Mouse (Mus musculus) liver, postnatal 0 days (tissue): ENCODE results near the gene Npsr1. TPM values are rescaled to one million over a fixed set of nuclear protein-coding genes. Genes with fewer than 3 reads are reported as not detected.

Source experiments
- ATAC-seq: fragments of 200-750 bp; cut with Nextera tagmentation; 2 replicates; pipeline ENCODE4 v1.8.0; 2017; ENCODE audit warnings: mild to moderate bottlenecking, moderate library complexity
- DNase-seq: peaks from one replicate; pipeline ENCODE4 v3.0.0-alpha.2; 2016
- H3K27ac ChIP-seq: fragments of 300-500 bp; sonication (generic); 2 replicates; pipeline ENCODE4 v1.5.1; 2014; ENCODE audit warnings: antibody characterized with exemption, moderate library complexity, mild to moderate bottlenecking, low read depth
- H3K27me3 ChIP-seq: fragments of 300-500 bp; sonication (generic); 2 replicates; pipeline ENCODE4 v1.6.1; 2014; ENCODE audit warnings: low read length, control low read depth, mixed read lengths; ENCODE audit not compliant: insufficient read depth
- H3K36me3 ChIP-seq: fragments of 300-500 bp; sonication (generic); replicated peaks from 2 replicates; pipeline ENCODE4 v1.6.1; 2014; ENCODE audit warnings: mild to moderate bottlenecking, control low read depth, low read length, moderate library complexity, mixed read lengths; ENCODE audit not compliant: insufficient read depth
- H3K4me1 ChIP-seq: fragments of 300-500 bp; sonication (generic); 2 replicates; pipeline ENCODE4 v1.6.1; 2014; ENCODE audit warnings: antibody characterized with exemption, mild to moderate bottlenecking, control low read depth; ENCODE audit not compliant: insufficient read depth
- H3K4me2 ChIP-seq: fragments of 300-500 bp; sonication (generic); 2 replicates; pipeline ENCODE4 v1.6.1; 2014; ENCODE audit warnings: low read depth, mild to moderate bottlenecking, low read length, moderate library complexity, mixed read lengths
- H3K4me3 ChIP-seq: fragments of 300-500 bp; sonication (generic); 2 replicates; pipeline ENCODE4 v1.5.1; 2014; ENCODE audit warnings: low read depth, low read length
- H3K9ac ChIP-seq: fragments of 300-500 bp; sonication (generic); replicated peaks from 2 replicates; pipeline ENCODE4 v1.6.1; 2014; ENCODE audit warnings: mild to moderate bottlenecking, moderate library complexity
- H3K9me3 ChIP-seq: fragments of 300-500 bp; sonication (generic); 2 replicates; pipeline ENCODE4 v1.6.1; 2016; ENCODE audit warnings: mild to moderate bottlenecking, control low read depth, low read length, mixed read lengths
- CTCF ChIP-seq: sonication (generic); IDR thresholded peaks from 2 replicates; pipeline ENCODE4 v1.5.1; 2016; ENCODE audit warnings: antibody characterized with exemption, low read depth
- EP300 ChIP-seq: IDR thresholded peaks from 2 replicates; pipeline ENCODE4 v1.6.1; 2016; ENCODE audit warnings: antibody characterized with exemption, low read depth, mild to moderate bottlenecking
- WGBS: fragments of 180-500 bp; shearing (Covaris S2); extraction: QIAGEN DNeasy Blood & Tissue Kit; methylation state at CpG from one replicate; pipeline ENCODE4 v1.1.7; 2014; ENCODE audit not compliant: insufficient replicate concordance; 5-methylcytosine and 5-hydroxymethylcytosine counted together
- polyA plus RNA-seq: library from polyadenylated mRNA; unstranded; fragments of >200 nt; fragmentation: Nextera tagmentation; extraction: Ambion mirVana; gene quantifications from 2 replicates; pipeline ENCODE4 v1.2.1, GENCODE M21; 2015

Gene Npsr1
- polyA plus RNA-seq: not detected in 2 replicates

DNA sequence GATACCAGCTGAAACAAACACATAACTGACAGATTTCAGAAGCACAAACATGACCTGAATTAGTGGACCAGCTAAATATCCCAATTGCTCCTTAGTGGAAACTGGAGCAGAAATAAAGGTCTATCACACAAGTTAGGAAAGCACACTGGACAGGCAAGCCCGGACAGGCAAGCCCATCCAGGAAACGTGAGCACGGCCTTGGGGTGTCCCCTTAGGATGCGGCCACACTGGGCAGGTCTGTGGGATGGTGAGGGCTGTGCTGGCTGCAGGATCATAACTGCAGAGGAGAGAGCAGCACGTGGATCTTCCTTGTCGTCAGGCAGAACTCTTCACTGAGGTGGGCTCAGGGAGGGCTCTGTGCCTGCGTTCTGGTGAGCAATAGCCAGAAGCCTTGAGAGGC, at the start of gene Npsr1:
Npsr1 (plus strand) TSS at position 301 of the 400 bp plus-strand sequence.
- 54% methylated on average over 7 of the region's 7 CpGs for WGBS
- no peaks in the 10 kb centered on the region for H3K9me3 ChIP-seq
- no peak for TF ChIP-seq EP300
- TF ChIP-seq CTCF: no peak
- ATAC-seq (no peak), DNase-seq (no peak)
- no peak within 1 kb of the TSS for H3K4me3 ChIP-seq
- H3K36me3 ChIP-seq: no peaks in the 10 kb centered on the region
- no peaks in the 10 kb centered on the region for H3K4me1 ChIP-seq
- H3K27me3 ChIP-seq: no peaks in the 10 kb centered on the region
- no peak within 1 kb of the TSS for H3K9ac ChIP-seq
- no peak within 1 kb of the TSS for H3K27ac ChIP-seq
- no peak within 1 kb of the TSS for H3K4me2 ChIP-seq

DNA sequence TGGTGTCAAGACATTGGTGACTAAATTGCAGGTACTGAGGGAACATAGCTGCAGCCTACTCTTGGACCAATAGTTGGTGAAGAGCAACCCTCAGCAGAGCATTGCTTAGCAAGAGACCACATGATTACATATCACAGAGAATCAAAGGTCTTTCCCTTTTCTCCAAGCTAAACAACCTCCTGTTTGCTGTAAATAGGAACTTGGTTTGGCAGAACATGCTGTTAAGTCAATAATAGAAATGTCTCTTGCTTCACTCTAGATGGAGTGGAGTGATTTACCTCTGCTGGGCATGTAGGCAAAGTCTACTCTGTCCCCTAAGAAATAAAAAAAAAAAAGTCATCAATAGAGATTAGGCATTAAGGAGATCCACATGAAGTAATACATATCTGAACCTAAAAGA, 46.3 kb upstream of the Npsr1 start:
- H3K27ac ChIP-seq: peak overlapping the region; percentile 34
- ATAC-seq (peak; percentile 97), DNase-seq (no peak)
- no peak overlapping the region for H3K4me2 ChIP-seq
- H3K9ac ChIP-seq: no peak overlapping the region
- no peaks in the 10 kb centered on the region for H3K4me1 ChIP-seq
- H3K36me3 ChIP-seq: no peaks in the 10 kb centered on the region
- H3K9me3 ChIP-seq: no peaks in the 10 kb centered on the region
- H3K4me3 ChIP-seq: no peak overlapping the region
- TF ChIP-seq CTCF: no peak
- H3K27me3 ChIP-seq: no peaks in the 10 kb centered on the region

DNA sequence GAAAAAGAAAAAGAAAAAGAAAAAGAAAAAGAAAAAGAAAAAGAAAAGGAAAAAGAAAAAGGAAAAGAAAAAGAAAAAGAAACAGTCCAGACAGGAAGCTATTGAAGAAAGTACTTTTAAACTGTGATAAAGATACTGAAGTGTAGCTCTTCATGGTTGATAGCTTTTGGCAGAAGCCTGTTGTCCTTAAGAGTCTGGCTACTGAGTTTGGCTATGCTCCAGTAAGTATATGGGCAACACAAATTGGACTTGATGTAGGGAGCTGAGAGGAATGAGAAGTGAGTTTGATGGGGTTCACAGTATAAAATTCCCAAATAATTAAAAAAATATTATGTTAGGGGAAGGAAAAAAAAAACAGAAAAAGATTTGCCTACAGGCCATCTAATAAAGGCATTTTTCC, 34.5 kb upstream of the Npsr1 start:
- Histone ChIP-seq H3K4me2 (no peak overlapping the region), H3K9ac (no peak overlapping the region), H3K27ac (no peak overlapping the region), H3K9me3 (no peaks in the 10 kb centered on the region), H3K27me3 (no peaks in the 10 kb centered on the region), H3K36me3 (no peaks in the 10 kb centered on the region), H3K4me3 (no peak overlapping the region), H3K4me1 (no peaks in the 10 kb centered on the region)
- DNase-seq: no peak
- ATAC-seq: no peak
- no peak for TF ChIP-seq CTCF
- no peak for TF ChIP-seq EP300

DNA sequence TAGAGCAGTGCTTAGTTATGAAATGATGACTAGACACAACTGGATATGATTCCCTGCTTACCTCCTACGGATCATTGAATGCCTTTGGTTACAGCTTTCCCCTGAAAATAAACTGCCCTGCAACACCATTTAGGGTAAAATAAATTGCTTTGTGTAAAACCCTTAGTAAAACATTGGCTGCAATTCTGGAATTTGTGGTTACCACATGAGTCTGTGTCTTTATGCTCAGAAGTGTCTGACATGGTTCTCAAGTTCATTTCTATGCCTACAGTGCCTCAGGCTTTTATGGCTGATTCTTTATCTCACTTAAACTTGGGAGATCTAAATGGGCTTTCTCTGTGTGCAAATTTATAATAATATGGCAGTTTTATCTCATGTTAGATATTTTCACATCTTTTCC, 26.1 kb upstream of the Npsr1 start:
- TF ChIP-seq EP300 (no peak), CTCF (no peak)
- WGBS: 69% methylated on average over 1 of the region's 1 CpGs

GRCm38 (mm10) chr9:24077596-24077995, 20.2 kb upstream of the Npsr1 start:
- H3K27me3 ChIP-seq: no peaks in the 10 kb centered on the region
- no peaks in the 10 kb centered on the region for H3K36me3 ChIP-seq
- no peak for ATAC-seq
- no peak overlapping the region for H3K4me2 ChIP-seq
- TF ChIP-seq EP300: no peak
- TF ChIP-seq CTCF: no peak
- no peak overlapping the region for H3K4me3 ChIP-seq
- H3K27ac ChIP-seq: no peak overlapping the region
- H3K9me3 ChIP-seq: no peaks in the 10 kb centered on the region
- no peak for DNase-seq
- no peaks in the 10 kb centered on the region for H3K4me1 ChIP-seq
- H3K9ac ChIP-seq: no peak overlapping the region

More for the DNA sequence above, 26.1 kb upstream of the Npsr1 start:
- Histone ChIP-seq H3K4me1 (no peaks in the 10 kb centered on the region), H3K27me3 (no peaks in the 10 kb centered on the region), H3K4me3 (no peak overlapping the region), H3K9me3 (no peaks in the 10 kb centered on the region), H3K36me3 (no peaks in the 10 kb centered on the region), H3K9ac (no peak overlapping the region), H3K27ac (no peak overlapping the region), H3K4me2 (no peak overlapping the region)
- DNase-seq (no peak), ATAC-seq (no peak)

- no peak for TF ChIP-seq CTCF
- no peak for TF ChIP-seq EP300
- no peak overlapping the region for H3K4me2 ChIP-seq
- H3K4me1 ChIP-seq: no peaks in the 10 kb centered on the region
- H3K9ac ChIP-seq: no peak overlapping the region
- no peaks in the 10 kb centered on the region for H3K9me3 ChIP-seq
- no peaks in the 10 kb centered on the region for H3K36me3 ChIP-seq
- DNase-seq: no peak
- ATAC-seq: no peak
- no peak overlapping the region for H3K27ac ChIP-seq
- H3K4me3 ChIP-seq: no peak overlapping the region
- no peaks in the 10 kb centered on the region for H3K27me3 ChIP-seq
Measured at GRCm38 (mm10) chr9:24091875-24092274, 5.9 kb upstream of the Npsr1 start.

- H3K36me3 ChIP-seq: no peaks in the 10 kb centered on the region
- H3K27me3 ChIP-seq: no peaks in the 10 kb centered on the region
- no peak overlapping the region for H3K27ac ChIP-seq
- DNase-seq (no peak), ATAC-seq (no peak)
- H3K4me2 ChIP-seq: no peak overlapping the region
- 57% methylated on average over 2 of the region's 2 CpGs for WGBS
- TF ChIP-seq CTCF (no peak), EP300 (no peak)
- H3K4me1 ChIP-seq: no peaks in the 10 kb centered on the region
- H3K9me3 ChIP-seq: no peaks in the 10 kb centered on the region
- no peak overlapping the region for H3K4me3 ChIP-seq
- H3K9ac ChIP-seq: no peak overlapping the region
Measured at GRCm38 (mm10) chr9:24098526-24098925, 730 bp downstream of the Npsr1 start.
